Mouse (Mus musculus): ENCODE data around the gene Gm10197.

GRCm38 (mm10) chr19:53375816-53376215 lies 4.2 kb upstream of the Gm10197 start:
- TF ChIP-seq POLR2A (IDR thresholded peaks at IDR 0.05; ENCODE audit: borderline replicate concordance, low read depth, low read length) = no peak
- no peak for TF ChIP-seq CTCF (IDR thresholded peaks at IDR 0.05; ENCODE audit: low read depth, low read length)

Measured in bone marrow macrophage, adult 2 months (primary cell).